Mouse (Mus musculus): Measurements from ENCODE around the gene Gm45062. TPM values are rescaled to one million over a fixed set of nuclear protein-coding genes. Genes with fewer than 3 reads are reported as not detected.

Gm45062 gene
- total and polyA plus RNA-seq, 3 experiments = 2.7 to 4.1 (median 3.2) TPM

GRCm38 (mm10) chr6:8560682-8561081 lies 301.4 kb downstream of the Gm45062 start:
- dilution Hi-C loops (cut with MboI; ENCODE audit: extremely low pct_ligation_motif_present, extremely low pct_unique_long_range_greater_than_20kb, low sequenced_read_pairs) = no loop called here

GRCm38 (mm10) chr6:8582377-8582776 lies 323.1 kb downstream of the Gm45062 start:
- no peak for TF ChIP-seq ZKSCAN1 (IDR thresholded peaks at IDR 0.05; ENCODE audit: borderline replicate concordance, low read depth, low read length)
- no peak for TF ChIP-seq MXI1 (IDR thresholded peaks at IDR 0.05; ENCODE audit: low read depth, low read length)
- TF ChIP-seq JUN (IDR thresholded peaks at IDR 0.05; ENCODE audit: insufficient read depth, low read depth, low read length) = no peak
- no peak for TF ChIP-seq NRF1 (IDR thresholded peaks at IDR 0.05; ENCODE audit: low read depth, low read length)
- TF ChIP-seq PAX5 (IDR thresholded peaks at IDR 0.05; ENCODE audit: low read length) = no peak
- no peak for TF ChIP-seq SMC3 (IDR thresholded peaks at IDR 0.05; ENCODE audit: low read depth, low read length)
- no peak for TF ChIP-seq IRF4 (IDR thresholded peaks at IDR 0.05; ENCODE audit: low read depth, low read length)
- no peak overlapping the region for H3K4me3 ChIP-seq (replicated peaks in 1 of 3; ENCODE audit: low read depth in 2 of 3, low read length in 2 of 3, poor library complexity in 1 of 3)
- in situ Hi-C loops (cut with MboI; ENCODE audit: low pct_ligation_motif_present, low pct_unique_long_range_greater_than_20kb, low sequenced_read_pairs) = no loop called here

More at GRCm38 (mm10) chr6:8560682-8561081, 301.4 kb downstream of the Gm45062 start:
- Histone ChIP-seq H3K27ac (ENCODE audit: insufficient read depth, low read depth) (no peak overlapping the region), H3K4me3 (replicated peaks in 1 of 3; ENCODE audit: low read depth in 2 of 3, low read length in 2 of 3, poor library complexity in 1 of 3) (no peak overlapping the region), H3K4me1 (ENCODE audit: control insufficient read depth in 1 of 2, insufficient read depth in 2 of 2) (no peaks in the 10 kb centered on the region), H3K36me3 (replicated peaks in 1 of 2; ENCODE audit: control insufficient read depth in 1 of 2, insufficient read depth in 1 of 2, low read length in 1 of 2) (peaks cover 2 to 7% of the 10 kb centered on the region in 2 experiments), H3K79me2 (replicated peaks; ENCODE audit: control insufficient read depth, extremely low read depth, insufficient read depth, poor library complexity, severe bottlenecking) (no peaks in the 10 kb centered on the region), H3K9ac (ENCODE audit: insufficient read depth, low read depth) (no peak overlapping the region), H3K9me3 (replicated peaks; ENCODE audit: low read length) (no peaks in the 10 kb centered on the region), H3K27me3 (replicated peaks) (no peaks in the 10 kb centered on the region), H3K4me2 (ENCODE audit: insufficient read depth, low read depth, poor library complexity, severe bottlenecking) (no peak overlapping the region)
- in situ Hi-C loops (cut with MboI; ENCODE audit: low pct_ligation_motif_present, low pct_unique_long_range_greater_than_20kb, low sequenced_read_pairs) = no loop called here
- TF ChIP-seq CHD2 (IDR thresholded peaks at IDR 0.05; ENCODE audit: low read length) (no peak), RCOR1 (conservative IDR thresholded peaks at IDR 0.05; ENCODE audit: low read depth, low read length) (no peak), HCFC1 (IDR thresholded peaks at IDR 0.05; ENCODE audit: low read depth, low read length) (no peak), ZNF384 (IDR thresholded peaks at IDR 0.05; ENCODE audit: low read depth, low read length) (no peak), IRF4 (IDR thresholded peaks at IDR 0.05; ENCODE audit: low read depth, low read length) (no peak), ELF1 (IDR thresholded peaks at IDR 0.05; ENCODE audit: low read depth, low read length) (no peak), ZC3H11A (IDR thresholded peaks at IDR 0.05; ENCODE audit: low read depth, low read length) (no peak), E2F4 (IDR thresholded peaks at IDR 0.05; ENCODE audit: insufficient replicate concordance, low read depth, low read length) (no peak), TBP (conservative IDR thresholded peaks at IDR 0.05; ENCODE audit: low read depth, low read length) (no peak), MEF2A (IDR thresholded peaks at IDR 0.05; ENCODE audit: borderline replicate concordance, low read depth, low read length) (no peak), MAX (IDR thresholded peaks at IDR 0.05; ENCODE audit: low read length) (no peak), UBTF (IDR thresholded peaks at IDR 0.05; ENCODE audit: low read depth, low read length) (no peak), CTCF (conservative IDR thresholded peaks at IDR 0.05 in 1 of 2, IDR thresholded peaks at IDR 0.05 in 1 of 2; ENCODE audit: low read depth in 2 of 2, low read length in 2 of 2) (no peak), TCF12 (IDR thresholded peaks at IDR 0.05; ENCODE audit: low read depth, low read length) (no peak), CHD1 (IDR thresholded peaks at IDR 0.05; ENCODE audit: low read depth, low read length) (no peak), POLR2A (IDR thresholded peaks at IDR 0.05; ENCODE audit: low read depth, low read length) (no peak), MXI1 (IDR thresholded peaks at IDR 0.05; ENCODE audit: low read depth, low read length) (no peak), GABPA (IDR thresholded peaks at IDR 0.05; ENCODE audit: insufficient replicate concordance, low read depth, low read length) (no peak), ZKSCAN1 (IDR thresholded peaks at IDR 0.05; ENCODE audit: borderline replicate concordance, low read depth, low read length) (no peak), MYC (IDR thresholded peaks at IDR 0.05; ENCODE audit: low read depth, low read length) (no peak)
- no peak for DNase-seq (ENCODE audit: extremely low read depth)

More at GRCm38 (mm10) chr6:8582377-8582776, 323.1 kb downstream of the Gm45062 start:
- Histone ChIP-seq H3K4me1 (ENCODE audit: control insufficient read depth in 1 of 2, insufficient read depth in 2 of 2) (no peaks in the 10 kb centered on the region), H3K27me3 (replicated peaks) (no peaks in the 10 kb centered on the region), H3K4me2 (ENCODE audit: insufficient read depth, low read depth, poor library complexity, severe bottlenecking) (no peak overlapping the region), H3K27ac (ENCODE audit: insufficient read depth, low read depth) (no peak overlapping the region), H3K36me3 (replicated peaks in 1 of 2; ENCODE audit: control insufficient read depth in 1 of 2, insufficient read depth in 1 of 2, low read length in 1 of 2) (peaks cover 3 to 13% of the 10 kb centered on the region in 2 experiments), H3K9ac (ENCODE audit: insufficient read depth, low read depth) (no peak overlapping the region), H3K79me2 (replicated peaks; ENCODE audit: control insufficient read depth, extremely low read depth, insufficient read depth, poor library complexity, severe bottlenecking) (no peaks in the 10 kb centered on the region), H3K9me3 (replicated peaks; ENCODE audit: low read length) (no peaks in the 10 kb centered on the region)
- no peak for DNase-seq (ENCODE audit: extremely low read depth)
- dilution Hi-C loops (cut with MboI; ENCODE audit: extremely low pct_ligation_motif_present, extremely low pct_unique_long_range_greater_than_20kb, low sequenced_read_pairs) = no loop called here
